Mouse (Mus musculus) embryonic facial prominence, embryonic 14.5 days (tissue): ENCODE measurements around the gene Zfp668. TPM values are rescaled to one million over a fixed set of nuclear protein-coding genes. Genes with fewer than 3 reads are reported as not detected.
"Not testable (repeated sequence)": the region's sequence is repeated elsewhere in the genome, so short reads cannot be mapped to it uniquely, and the experiment has no call there.

ENCODE experiments used
- ATAC-seq: fragments of 200-750 bp; cut with Nextera tagmentation; 2 replicates; pipeline ENCODE4 v1.8.0; 2017; ENCODE audit warnings: low read depth, moderate number of reproducible peaks, moderate TSS enrichment
- DNase-seq: peaks from one replicate; pipeline ENCODE4 v3.0.0-alpha.2; 2015; ENCODE audit warnings: low spot score
- H3K27ac ChIP-seq: fragments of 300-500 bp; sonication (generic); replicated peaks from 2 replicates; pipeline ENCODE4 v1.5.1; 2014; ENCODE audit warnings: low read depth, mild to moderate bottlenecking, low read length, moderate library complexity
- H3K27me3 ChIP-seq: fragments of 300-500 bp; sonication (generic); replicated peaks from 2 replicates; pipeline ENCODE4 v1.6.1; 2014; ENCODE audit warnings: low read length; ENCODE audit not compliant: control insufficient read depth, insufficient read depth
- H3K36me3 ChIP-seq: fragments of 300-500 bp; sonication (generic); 2 replicates; pipeline ENCODE4 v1.6.1; 2014; ENCODE audit warnings: low read length, mixed read lengths; ENCODE audit not compliant: control insufficient read depth, insufficient read depth
- H3K4me1 ChIP-seq: fragments of 300-500 bp; sonication (generic); 2 replicates; pipeline ENCODE4 v1.6.1; 2014; ENCODE audit warnings: antibody characterized with exemption, low read length; ENCODE audit not compliant: control insufficient read depth, insufficient read depth
- H3K4me2 ChIP-seq: fragments of 300-500 bp; sonication (generic); 2 replicates; pipeline ENCODE4 v1.6.1; 2014; ENCODE audit warnings: low read depth, mild to moderate bottlenecking, low read length, moderate library complexity, mixed read lengths
- H3K4me3 ChIP-seq: fragments of 300-500 bp; sonication (generic); 2 replicates; pipeline ENCODE4 v1.5.1; 2014; ENCODE audit warnings: low read depth, mild to moderate bottlenecking, low read length
- H3K9ac ChIP-seq: fragments of 300-500 bp; sonication (generic); 2 replicates; pipeline ENCODE4 v1.6.1; 2014; ENCODE audit warnings: low read depth, mild to moderate bottlenecking, low read length, moderate library complexity, mixed read lengths
- H3K9me3 ChIP-seq: fragments of 300-500 bp; sonication (generic); 2 replicates; pipeline ENCODE4 v1.6.1; 2016; ENCODE audit warnings: low read length; ENCODE audit not compliant: control insufficient read depth
- WGBS: fragments of 180-500 bp; shearing (Covaris S2); extraction: QIAGEN DNeasy Blood & Tissue Kit; methylation state at CpG from one replicate; pipeline ENCODE4 v1.1.7; 2014; 5-methylcytosine and 5-hydroxymethylcytosine counted together
- polyA plus RNA-seq: library from polyadenylated mRNA; unstranded; fragments of >200 nt; fragmentation: Nextera tagmentation; extraction: Ambion mirVana; gene quantifications from 2 replicates; pipeline ENCODE4 v1.2.1, GENCODE M21; 2014

The Zfp668 gene
- polyA plus RNA-seq, 1 experiment from 2014 or later, result 11.2 TPM

DNA sequence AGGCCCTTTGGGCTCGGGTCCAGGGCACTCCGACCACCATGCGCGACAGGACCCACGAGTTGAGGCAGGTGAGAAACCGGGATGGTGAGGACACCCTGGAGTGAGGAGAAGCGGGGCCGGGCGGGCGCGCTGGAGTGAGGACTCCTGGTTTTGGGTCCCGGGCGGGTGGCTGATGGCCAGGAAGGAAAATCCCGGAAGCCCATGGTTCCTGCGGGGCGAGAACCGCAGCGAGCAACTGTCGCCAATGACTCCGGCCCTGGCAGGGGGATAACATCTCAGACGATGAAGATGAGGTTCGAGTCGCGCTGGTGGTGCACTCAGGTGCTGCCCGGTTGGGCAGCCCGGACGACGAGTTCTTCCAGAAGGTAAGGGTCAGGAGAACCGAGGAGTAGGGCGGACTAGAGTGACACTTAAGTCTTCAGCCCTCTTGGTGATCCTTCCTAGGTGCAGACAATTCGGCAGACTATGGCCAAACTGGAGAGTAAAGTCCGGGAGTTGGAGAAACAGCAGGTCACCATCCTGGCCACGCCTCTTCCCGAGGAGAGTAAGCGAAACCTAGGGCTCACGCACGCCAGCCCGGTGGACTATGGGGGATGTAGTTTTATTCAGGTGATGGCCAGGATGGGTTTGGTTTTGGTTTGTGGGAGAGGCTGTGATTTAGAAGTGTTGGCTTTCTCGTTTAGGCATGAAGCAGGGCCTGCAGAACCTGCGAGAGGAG is 34.5 kb downstream of the Zfp668 start:
- Histone ChIP-seq H3K4me3 (peak overlapping the region; percentile 70), H3K4me2 (peak overlapping the region; percentile 95), H3K9ac (peak overlapping the region; percentile 67), H3K27me3 (no peaks in the 10 kb centered on the region), H3K4me1 (no peaks in the 10 kb centered on the region), H3K36me3 (peaks cover 26% of the 10 kb centered on the region), H3K27ac (peak overlapping the region; percentile 96), H3K9me3 (no peaks in the 10 kb centered on the region)
- ATAC-seq (peak; percentile 65), DNase-seq (peak; percentile 89)
- 1% methylated on average over 40 of the region's 40 CpGs for WGBS

DNA sequence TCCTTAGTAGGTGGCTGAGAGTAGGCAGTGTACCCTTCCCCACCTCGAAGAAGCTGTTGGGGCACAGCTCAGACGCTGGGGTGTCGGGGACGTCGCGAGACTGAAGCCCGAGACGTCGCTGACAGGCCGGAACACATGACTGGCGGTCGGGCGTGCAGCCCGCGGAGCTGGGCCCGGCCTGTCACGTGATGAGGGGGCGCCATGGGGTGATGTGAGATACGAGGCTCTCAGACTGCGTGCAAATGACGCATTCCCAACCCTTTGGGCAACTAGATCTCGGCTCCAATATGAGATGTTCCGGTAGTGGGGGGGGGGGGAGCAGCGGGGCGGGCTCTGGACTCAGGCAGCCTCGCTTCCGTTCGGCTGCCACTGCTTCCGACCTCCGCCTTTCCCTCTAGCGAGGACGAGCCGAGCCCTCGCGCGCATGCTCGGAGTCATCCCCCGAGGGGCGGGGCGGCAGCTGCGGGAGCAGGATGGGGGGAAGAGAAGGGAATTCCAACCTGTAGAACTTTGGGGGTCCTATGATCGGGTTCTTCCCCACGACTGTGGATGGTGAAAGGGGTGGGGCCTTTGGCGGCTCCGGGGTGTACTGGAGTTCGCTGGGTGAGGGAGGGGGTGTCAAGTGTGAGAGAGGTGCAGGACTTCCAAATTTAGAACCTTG is 35.2 kb downstream of the Zfp668 start:
- peak; percentile 97 for DNase-seq
- Histone ChIP-seq H3K9me3 (no peaks in the 10 kb centered on the region), H3K4me2 (peak overlapping the region; percentile 95), H3K4me3 (peak overlapping the region; percentile 70), H3K27ac (peak overlapping the region; percentile 96), H3K4me1 (no peaks in the 10 kb centered on the region), H3K27me3 (no peaks in the 10 kb centered on the region), H3K36me3 (peaks cover 20% of the 10 kb centered on the region), H3K9ac (peak overlapping the region; percentile 67)
- peak; percentile 95 for ATAC-seq
- 0% methylated on average over 25 of the region's 46 CpGs for WGBS

DNA sequence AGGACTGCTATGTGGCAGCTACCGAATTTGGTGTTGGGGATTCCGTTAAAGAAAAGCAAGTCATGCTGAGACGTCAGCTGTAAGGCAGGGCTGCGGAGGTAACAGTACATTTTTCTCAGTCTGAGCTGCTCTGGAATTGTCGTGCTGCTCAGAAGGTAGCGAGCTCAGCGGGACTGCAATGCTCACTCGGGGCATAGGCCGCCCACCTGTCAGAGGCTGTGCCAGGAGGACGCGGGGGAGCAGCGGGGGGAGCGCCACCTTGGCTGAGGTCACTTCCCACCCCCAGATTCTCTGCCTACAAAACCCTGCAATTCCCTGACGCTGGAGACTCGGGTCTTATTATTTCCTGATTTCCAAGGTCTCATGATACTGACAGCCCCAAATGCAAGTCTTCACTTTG is 35.7 kb downstream of the Zfp668 start:
- Histone ChIP-seq H3K4me3 (peak overlapping the region; percentile 70), H3K4me1 (no peaks in the 10 kb centered on the region), H3K27me3 (no peaks in the 10 kb centered on the region), H3K36me3 (peaks cover 14% of the 10 kb centered on the region), H3K27ac (peak overlapping the region; percentile 96), H3K4me2 (peak overlapping the region; percentile 95), H3K9ac (peak overlapping the region; percentile 67), H3K9me3 (no peaks in the 10 kb centered on the region)
- peak; percentile 20 for DNase-seq
- 5% methylated on average over 8 of the region's 15 CpGs for WGBS
- peak; percentile 13 for ATAC-seq

DNA sequence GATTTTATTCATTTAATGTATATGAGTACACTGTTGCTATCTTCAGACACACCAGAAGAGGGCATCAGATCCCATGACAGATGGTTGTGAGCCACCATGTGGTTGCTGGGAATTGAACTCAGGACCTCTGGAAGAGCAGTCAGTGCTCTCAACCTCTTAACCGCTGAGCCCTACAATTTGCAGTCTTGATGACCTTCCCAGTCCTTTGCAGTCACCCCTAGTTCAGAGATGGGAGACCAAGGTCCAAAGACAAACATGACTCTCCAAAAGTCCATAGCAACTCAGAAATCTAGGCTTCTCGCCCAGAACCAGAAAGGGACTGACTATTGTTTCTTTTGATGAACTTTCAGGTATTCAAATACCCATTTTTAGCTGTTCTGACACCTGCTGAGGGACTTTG is 36.6 kb downstream of the Zfp668 start:
- ATAC-seq, H3K4me3 ChIP-seq, DNase-seq, H3K9ac ChIP-seq, H3K9me3 ChIP-seq, H3K4me1 ChIP-seq, H3K27me3 ChIP-seq, H3K27ac ChIP-seq: not testable (repeated sequence)
- peaks cover 13% of the 10 kb centered on the region for H3K36me3 ChIP-seq
- H3K4me2 ChIP-seq, result peak overlapping the region; percentile 95; the same call in 1 of the 2 replicates
- 79% methylated on average over 2 of the region's 2 CpGs for WGBS

DNA sequence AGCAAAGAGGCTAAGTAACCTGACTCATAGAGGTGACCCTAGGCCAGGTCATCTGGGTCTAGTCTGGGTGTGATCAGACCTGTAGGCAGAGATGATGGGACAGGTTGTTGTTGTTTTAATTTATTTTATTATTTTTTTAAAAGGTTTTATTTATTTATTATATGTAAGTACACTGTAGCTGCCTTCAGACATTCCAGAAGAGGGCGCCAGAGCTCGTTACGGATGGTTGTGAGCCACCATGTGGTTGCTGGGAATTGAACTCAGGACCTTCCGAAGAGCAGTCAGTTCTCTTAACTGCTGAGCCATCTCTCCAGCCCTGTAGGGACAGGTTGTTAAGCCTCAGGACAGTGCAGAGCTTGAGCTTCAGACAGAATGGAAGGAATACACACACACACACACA is 38.8 kb downstream of the Zfp668 start:
- ATAC-seq, H3K4me3 ChIP-seq, H3K27ac ChIP-seq, DNase-seq, H3K9ac ChIP-seq, H3K4me1 ChIP-seq, H3K9me3 ChIP-seq, H3K27me3 ChIP-seq, H3K36me3 ChIP-seq, H3K4me2 ChIP-seq: not testable (repeated sequence)
- 80% methylated on average over 4 of the region's 4 CpGs for WGBS

DNA sequence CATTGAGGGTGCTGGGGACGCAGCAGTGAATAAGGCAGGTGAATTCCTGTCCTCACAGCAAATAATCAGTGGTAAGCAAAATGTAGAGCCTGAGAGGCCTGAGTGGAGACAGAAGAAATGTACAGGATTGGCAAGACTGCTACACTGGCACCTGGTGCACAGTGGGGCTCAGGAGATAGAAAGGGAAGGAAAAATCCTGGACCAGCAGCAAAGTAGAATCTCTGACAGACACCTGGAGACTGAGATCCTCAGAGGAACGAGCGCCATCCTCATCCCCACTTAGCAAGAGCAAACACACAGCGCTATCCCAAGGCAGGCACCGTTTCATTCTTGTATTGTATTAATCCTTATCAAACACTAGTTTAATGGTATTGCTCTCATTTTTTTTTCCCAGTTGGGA is 39.2 kb downstream of the Zfp668 start:
- ATAC-seq, result no peak
- Histone ChIP-seq H3K27me3 (no peaks in the 10 kb centered on the region), H3K27ac (no peak overlapping the region), H3K36me3 (no peaks in the 10 kb centered on the region), H3K4me3 (no peak overlapping the region), H3K4me2 (no peak overlapping the region), H3K9me3 (no peaks in the 10 kb centered on the region), H3K9ac (no peak overlapping the region), H3K4me1 (no peaks in the 10 kb centered on the region)
- DNase-seq, result no peak
- WGBS, result 90% methylated on average over 5 of the region's 5 CpGs

DNA sequence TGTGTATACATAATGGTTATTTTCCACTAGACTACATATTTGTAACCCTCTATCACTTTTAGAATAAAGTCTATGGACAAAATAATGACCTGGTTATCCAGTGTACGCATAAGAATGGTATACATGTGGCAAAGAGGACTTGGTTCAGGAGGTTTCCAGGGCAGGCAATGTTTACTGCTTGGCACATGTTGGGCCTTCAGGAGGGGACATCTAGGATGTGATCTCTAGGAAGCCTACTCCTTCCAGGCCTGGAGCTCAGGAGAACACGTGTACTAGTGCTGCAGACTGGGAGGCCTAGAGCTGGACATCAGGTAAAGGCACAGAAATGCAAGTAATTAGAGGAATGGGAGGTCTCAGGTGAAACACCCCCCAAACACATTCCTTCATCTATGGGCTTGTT is 41.1 kb downstream of the Zfp668 start:
- DNase-seq (no peak), ATAC-seq (no peak)
- Histone ChIP-seq H3K27ac (no peak overlapping the region), H3K9me3 (no peaks in the 10 kb centered on the region), H3K27me3 (no peaks in the 10 kb centered on the region), H3K36me3 (no peaks in the 10 kb centered on the region), H3K4me3 (no peak overlapping the region), H3K9ac (no peak overlapping the region), H3K4me2 (no peak overlapping the region), H3K4me1 (no peaks in the 10 kb centered on the region)
- 74% methylated on average over 2 of the region's 2 CpGs for WGBS

DNA sequence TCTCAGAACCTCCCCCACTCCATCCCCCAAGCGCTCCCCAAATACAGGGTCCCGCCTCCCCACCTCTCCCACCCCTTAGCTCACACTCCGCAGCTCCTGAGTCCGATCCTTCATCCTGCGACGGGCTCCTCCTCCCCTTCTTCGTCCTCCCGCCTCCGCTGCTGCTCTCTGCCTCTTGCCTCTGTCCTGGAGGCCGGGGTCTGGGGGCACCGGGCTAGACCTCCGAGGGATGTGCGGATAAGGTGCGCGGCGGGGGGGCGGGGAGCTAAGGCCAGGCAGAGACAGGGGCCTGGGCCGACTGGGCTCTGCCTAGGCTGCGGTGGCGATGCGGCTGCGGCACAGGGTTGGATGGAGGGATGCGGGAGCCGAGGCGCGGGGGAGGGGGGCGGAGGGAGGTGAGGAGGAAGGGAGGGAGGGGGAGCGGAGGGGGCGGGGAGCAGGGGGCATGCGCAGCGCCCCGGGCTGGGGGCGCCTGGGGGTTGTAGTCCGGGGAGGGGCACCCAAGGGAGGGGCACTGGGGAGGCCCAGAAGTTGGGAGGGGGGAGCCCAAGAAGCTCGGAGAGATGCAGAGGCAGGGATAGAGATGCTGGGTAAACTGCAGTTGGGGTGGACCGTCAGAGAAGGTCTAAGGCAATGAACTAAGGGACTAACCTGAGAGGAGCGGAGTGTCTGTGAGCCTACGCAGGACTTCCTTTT is 52.3 kb downstream of the Zfp668 start, which contains the start of the genes Stx4a and Stx1b:
Gene Stx4a, plus strand, starts transcription at position 119 of the 696 bp plus-strand sequence.
Gene Stx1b, minus strand, starts transcription at position 374 of the 696 bp plus-strand sequence.
- Histone ChIP-seq H3K4me2 (peak within 1 kb of the TSS; percentile 56), H3K27me3 (no peaks in the 10 kb centered on the region), H3K27ac (peak within 1 kb of the TSS; percentile 45), H3K36me3 (no peaks in the 10 kb centered on the region), H3K4me1 (peaks cover 5% of the 10 kb centered on the region), H3K9me3 (no peaks in the 10 kb centered on the region), H3K4me3 (peak within 1 kb of the TSS; percentile 54), H3K9ac (peak within 1 kb of the TSS; percentile 75)
- DNase-seq (peak; percentile 72), ATAC-seq (peak; percentile 70)
- WGBS, result 5% methylated on average over 26 of the region's 38 CpGs
